Mouse (Mus musculus) CH12.LX (cell line): ENCODE data around the gene Tmod1. TPM values are rescaled to one million over a fixed set of nuclear protein-coding genes. Genes with fewer than 3 reads are reported as not detected.

Experiments
- DNase-seq: peaks from one replicate; pipeline ENCODE4 v3.0.0-alpha.2; 2013; ENCODE audit errors: extremely low read depth
- H3K27ac ChIP-seq: 2 replicates; pipeline ENCODE4 v1.5.1; 2012; ENCODE audit warnings: low read depth, mild to moderate bottlenecking, control low read depth, moderate library complexity; ENCODE audit not compliant: insufficient read depth
- H3K27me3 ChIP-seq: replicated peaks from 2 replicates; pipeline ENCODE3; 2012; ENCODE audit warnings: inconsistent platforms
- H3K36me3 ChIP-seq, 2 experiments: replicated peaks in 1 of 2; 2 replicates each; pipeline versions ENCODE3 to v1.6.1; 2012; ENCODE audit warnings: inconsistent platforms in 1 of 2, low read length in 1 of 2, mild to moderate bottlenecking in 1 of 2, mixed read lengths in 1 of 2, moderate library complexity in 1 of 2; ENCODE audit not compliant: control insufficient read depth in 1 of 2, insufficient read depth in 1 of 2
- H3K4me1 ChIP-seq, 2 experiments: 2 replicates each; pipeline ENCODE4 v1.6.1; 2012; ENCODE audit warnings: inconsistent platforms in 1 of 2, moderate library complexity in 1 of 2; ENCODE audit not compliant: insufficient read depth in 2 of 2, control insufficient read depth in 1 of 2
- H3K4me2 ChIP-seq: 2 replicates; pipeline ENCODE4 v1.6.1; 2012; ENCODE audit warnings: low read depth, mild to moderate bottlenecking, control low read depth; ENCODE audit not compliant: poor library complexity, insufficient read depth, severe bottlenecking
- H3K4me3 ChIP-seq, 3 experiments: fragments of 150-350 bp in 1 of 3; sonication (generic) in 1 of 3; replicated peaks in 1 of 3; 2 replicates each; pipeline versions ENCODE3 to v1.5.1; 2011 to 2012; ENCODE audit warnings: low read depth in 2 of 3, low read length in 2 of 3, mild to moderate bottlenecking in 2 of 3, moderate library complexity in 2 of 3, control low read depth in 1 of 3, improper control_type of control experiment in 1 of 3, inconsistent platforms in 1 of 3, mixed read lengths in 1 of 3; ENCODE audit not compliant: poor library complexity in 1 of 3
- H3K79me2 ChIP-seq: replicated peaks from 2 replicates; pipeline ENCODE4 v1.6.1; 2012; ENCODE audit warnings: mild to moderate bottlenecking, moderate library complexity; ENCODE audit not compliant: control insufficient read depth, poor library complexity, insufficient read depth, severe bottlenecking; ENCODE audit errors: extremely low read depth
- H3K9ac ChIP-seq: 2 replicates; pipeline ENCODE4 v1.6.1; 2012; ENCODE audit warnings: low read depth, mild to moderate bottlenecking, control low read depth, moderate library complexity; ENCODE audit not compliant: insufficient read depth
- H3K9me3 ChIP-seq: replicated peaks from 2 replicates; pipeline ENCODE3; 2012; ENCODE audit warnings: low read length, inconsistent platforms, mixed read lengths
- CHD1 ChIP-seq: IDR thresholded peaks from 2 replicates; pipeline ENCODE4 v1.6.1; 2012; ENCODE audit warnings: low read depth, low read length, improper control_type of control experiment, inconsistent platforms
- CTCF ChIP-seq, 2 experiments: IDR thresholded peaks in 1 of 2; conservative IDR thresholded peaks in 1 of 2; 2 replicates each; pipeline ENCODE4 v1.5.1; 2011 to 2012; ENCODE audit warnings: low read depth in 2 of 2, low read length in 2 of 2, improper control_type of control experiment in 1 of 2, inconsistent platforms in 1 of 2, mild to moderate bottlenecking in 1 of 2, moderate library complexity in 1 of 2
- E2F4 ChIP-seq: IDR thresholded peaks from 2 replicates; pipeline ENCODE4 v1.6.1; 2011; ENCODE audit warnings: low read depth, low read length, improper control_type of control experiment; ENCODE audit not compliant: insufficient replicate concordance
- EP300 ChIP-seq: IDR thresholded peaks from 2 replicates; pipeline ENCODE4 v1.6.1; 2011; ENCODE audit warnings: low read length, improper control_type of control experiment
- ETS1 ChIP-seq: conservative IDR thresholded peaks from 2 replicates; pipeline ENCODE4 v1.6.1; 2012; ENCODE audit warnings: low read depth, mild to moderate bottlenecking, inconsistent platforms, low read length, improper control_type of control experiment, moderate library complexity
- JUN ChIP-seq: IDR thresholded peaks from 2 replicates; pipeline ENCODE4 v1.6.1; 2011; ENCODE audit warnings: low read depth, mild to moderate bottlenecking, low read length, improper control_type of control experiment, moderate library complexity; ENCODE audit not compliant: insufficient read depth
- KAT2A ChIP-seq: IDR thresholded peaks from 2 replicates; pipeline ENCODE4 v1.6.1; 2012; ENCODE audit warnings: low read length, improper control_type of control experiment, inconsistent platforms; ENCODE audit not compliant: insufficient replicate concordance
- MAX ChIP-seq: IDR thresholded peaks from 2 replicates; pipeline ENCODE4 v1.6.1; 2011; ENCODE audit warnings: low read length, improper control_type of control experiment
- MYC ChIP-seq: IDR thresholded peaks from 2 replicates; pipeline ENCODE4 v1.6.1; 2011; ENCODE audit warnings: low read depth, mild to moderate bottlenecking, improper control_type of control experiment, low read length
- PAX5 ChIP-seq: IDR thresholded peaks from 2 replicates; pipeline ENCODE4 v1.6.1; 2012; ENCODE audit warnings: low read length, inconsistent platforms, mixed read lengths
- POLR2AphosphoS2 ChIP-seq: IDR thresholded peaks from 2 replicates; pipeline ENCODE4 v1.6.1; 2011; ENCODE audit warnings: low read depth, low read length, improper control_type of control experiment
- SMC3 ChIP-seq: IDR thresholded peaks from 2 replicates; pipeline ENCODE4 v1.6.1; 2011; ENCODE audit warnings: low read depth, low read length, improper control_type of control experiment
- TBP ChIP-seq: conservative IDR thresholded peaks from 2 replicates; pipeline ENCODE4 v1.6.1; 2011; ENCODE audit warnings: low read depth, low read length, improper control_type of control experiment
- UBTF ChIP-seq: IDR thresholded peaks from 2 replicates; pipeline ENCODE4 v1.6.1; 2012; ENCODE audit warnings: low read depth, mild to moderate bottlenecking, inconsistent platforms, low read length, improper control_type of control experiment, moderate library complexity
- USF1 ChIP-seq: IDR thresholded peaks from 2 replicates; pipeline ENCODE4 v1.6.1; 2014; ENCODE audit warnings: low read depth, mild to moderate bottlenecking, inconsistent platforms, low read length, improper control_type of control experiment
- USF2 ChIP-seq: conservative IDR thresholded peaks from 2 replicates; pipeline ENCODE4 v1.6.1; 2011; ENCODE audit warnings: low read depth, low read length, improper control_type of control experiment
- ZC3H11A ChIP-seq: IDR thresholded peaks from 2 replicates; pipeline ENCODE4 v1.6.1; 2012; ENCODE audit warnings: low read depth, mild to moderate bottlenecking, inconsistent platforms, low read length, improper control_type of control experiment
- ZNF384 ChIP-seq: IDR thresholded peaks from 2 replicates; pipeline ENCODE4 v1.6.1; 2012; ENCODE audit warnings: low read depth, low read length, improper control_type of control experiment, inconsistent platforms
- dilution Hi-C: fragments of 300-500 bp; cut with MboI; formaldehyde crosslinking; loops from 2 replicates; pipeline ENCODE4 v1.14.3; 2020; ENCODE audit warnings: low sequenced_read_pairs; ENCODE audit not compliant: extremely low pct_unique_long_range_greater_than_20kb, extremely low pct_ligation_motif_present
- in situ Hi-C: fragments of 300-500 bp; cut with MboI; formaldehyde crosslinking; loops from 3 replicates; pipeline ENCODE4 v1.14.3; 2019; ENCODE audit warnings: low sequenced_read_pairs, low pct_ligation_motif_present, low pct_unique_long_range_greater_than_20kb, mixed read lengths
- polyA plus RNA-seq: library from polyadenylated mRNA; unstranded; fragments of >175 nt; gene quantifications from 2 replicates; pipeline ENCODE4 v1.2.1, GENCODE M21; 2012; ENCODE audit warnings: low read depth; ENCODE audit not compliant: insufficient read length
- total RNA-seq, 2 experiments: library from RNA; depleted of rRNA; stranded (reverse); fragments of 300-350 nt in 1 of 2; fragments of >200 nt in 1 of 2; gene quantifications; 2 replicates each; pipeline ENCODE4 v1.2.3; 2012 to 2014

The Tmod1 gene
- total and polyA plus RNA-seq, 3 experiments = 0.93 to 3.1 (median 2.5) TPM

- Histone ChIP-seq H3K9me3 (no peaks in the 10 kb centered on the region), H3K36me3 (peaks cover 61 to 96% of the 10 kb centered on the region in 2 experiments), H3K9ac (no peak overlapping the region), H3K27ac (no peak overlapping the region)
- TF ChIP-seq UBTF = no peak
- TF ChIP-seq MAX = no peak
- no peak for TF ChIP-seq PAX5
- TF ChIP-seq ETS1 = no peak
- no peak for TF ChIP-seq POLR2AphosphoS2
- TF ChIP-seq USF1 = no peak
- TF ChIP-seq MYC = no peak
- TF ChIP-seq EP300 = no peak
- TF ChIP-seq SMC3 = no peak
- TF ChIP-seq KAT2A = no peak
- no peak for TF ChIP-seq ZNF384
- no peak for TF ChIP-seq USF2
- no peak for TF ChIP-seq E2F4
- TF ChIP-seq JUN = no peak
- TF ChIP-seq CHD1 = no peak
- no peak for TF ChIP-seq TBP
- TF ChIP-seq ZC3H11A = no peak
- TF ChIP-seq CTCF (conservative IDR thresholded peaks at IDR 0.05 in 1 of 2, IDR thresholded peaks at IDR 0.05 in 1 of 2; ENCODE audit: low read depth in 2 of 2, low read length in 2 of 2) = no peak
- TF ChIP-seq, all 38 proteins: peak for 0
- Histone ChIP-seq H3K4me3 (no peak overlapping the region), H3K79me2 (no peaks in the 10 kb centered on the region), H3K4me2 (no peak overlapping the region), H3K27me3 (no peaks in the 10 kb centered on the region), H3K4me1 (peaks cover 0 to 5% of the 10 kb centered on the region in 2 experiments; a peak in 2 of 4 replicates)
- in situ Hi-C loops (no loop called here), dilution Hi-C loops (no loop called here)
- no peak for DNase-seq
Measured at GRCm38 (mm10) chr4:46164027-46164426, 125.3 kb downstream of the Tmod1 start.

Other genes with a start within 250 kb of the Tmod1 start
- 4.6 and 4.9 TPM in 2 replicates for gene Aldh1b1, start 239.9 kb upstream of the Tmod1 start, total RNA-seq (2012; rRNA removed)
- 6.7 and 8.3 TPM in 2 replicates for gene Aldh1b1, start 239.9 kb upstream of the Tmod1 start, total RNA-seq (2014; rRNA removed)
- 6.4 and 7.1 TPM in 2 replicates for gene Aldh1b1, start 239.9 kb upstream of the Tmod1 start, polyA plus RNA-seq
- gene Igfbpl1, start 212.0 kb upstream of the Tmod1 start, total RNA-seq (2012; rRNA removed) = not detected in 2 replicates
- not detected in 2 replicates for gene Igfbpl1, start 212.0 kb upstream of the Tmod1 start, total RNA-seq (2014; rRNA removed)
- gene Igfbpl1, start 212.0 kb upstream of the Tmod1 start, polyA plus RNA-seq = not detected in 2 replicates
- gene Stra6l, start 190.3 kb upstream of the Tmod1 start, total RNA-seq (2012; rRNA removed) = not detected in 2 replicates
- 0.08 TPM in 1 of 2 replicates, not detected in the other for gene Stra6l, start 190.3 kb upstream of the Tmod1 start, total RNA-seq (2014; rRNA removed)
- 0.13 TPM in 1 of 2 replicates, not detected in the other for gene Stra6l, start 190.3 kb upstream of the Tmod1 start, polyA plus RNA-seq
- not detected in 2 replicates for gene Ccdc180, start 148.6 kb upstream of the Tmod1 start, total RNA-seq (2012; rRNA removed)
- not detected in 2 replicates for gene Ccdc180, start 148.6 kb upstream of the Tmod1 start, total RNA-seq (2014; rRNA removed)
- gene Ccdc180, start 148.6 kb upstream of the Tmod1 start, polyA plus RNA-seq = 0.14 and 0.20 TPM in 2 replicates
- 0.67 and 1.6 TPM in 2 replicates for gene Tdrd7, start 73.6 kb upstream of the Tmod1 start, total RNA-seq (2012; rRNA removed)
- gene Tdrd7, start 73.6 kb upstream of the Tmod1 start, total RNA-seq (2014; rRNA removed) = 2.1 and 2.7 TPM in 2 replicates
- 2.1 and 2.9 TPM in 2 replicates for gene Tdrd7, start 73.6 kb upstream of the Tmod1 start, polyA plus RNA-seq
- 64.7 and 80.6 TPM in 2 replicates for gene Ncbp1, start 99.7 kb downstream of the Tmod1 start, total RNA-seq (2012; rRNA removed)
- 82.0 and 88.2 TPM in 2 replicates for gene Ncbp1, start 99.7 kb downstream of the Tmod1 start, total RNA-seq (2014; rRNA removed)
- 121 and 141 TPM in 2 replicates for gene Ncbp1, start 99.7 kb downstream of the Tmod1 start, polyA plus RNA-seq
- gene Tstd2, start 99.8 kb downstream of the Tmod1 start, total RNA-seq (2012; rRNA removed) = 29.1 and 34.0 TPM in 2 replicates
- gene Tstd2, start 99.8 kb downstream of the Tmod1 start, total RNA-seq (2014; rRNA removed) = 36.4 and 40.2 TPM in 2 replicates
- gene Tstd2, start 99.8 kb downstream of the Tmod1 start, polyA plus RNA-seq = 26.9 and 30.4 TPM in 2 replicates
- gene Xpa, start 157.4 kb downstream of the Tmod1 start, total RNA-seq (2012; rRNA removed) = 11.2 and 13.9 TPM in 2 replicates
- 13.8 and 16.2 TPM in 2 replicates for gene Xpa, start 157.4 kb downstream of the Tmod1 start, total RNA-seq (2014; rRNA removed)
- 28.8 and 34.0 TPM in 2 replicates for gene Xpa, start 157.4 kb downstream of the Tmod1 start, polyA plus RNA-seq